Mouse (Mus musculus) spleen, adult 18-20 months (tissue): ENCODE measurements around the gene G6pdx.
A peak's percentile ranks its signal among the peaks of the same experiment; 100 is the strongest.

ENCODE experiments used
- DNase-seq, 2 experiments: peaks; one replicate each; pipeline ENCODE4 v3.0.0; 2022; ENCODE audit warnings: mixed read lengths in 2 of 2

The G6pdx gene

DNA sequence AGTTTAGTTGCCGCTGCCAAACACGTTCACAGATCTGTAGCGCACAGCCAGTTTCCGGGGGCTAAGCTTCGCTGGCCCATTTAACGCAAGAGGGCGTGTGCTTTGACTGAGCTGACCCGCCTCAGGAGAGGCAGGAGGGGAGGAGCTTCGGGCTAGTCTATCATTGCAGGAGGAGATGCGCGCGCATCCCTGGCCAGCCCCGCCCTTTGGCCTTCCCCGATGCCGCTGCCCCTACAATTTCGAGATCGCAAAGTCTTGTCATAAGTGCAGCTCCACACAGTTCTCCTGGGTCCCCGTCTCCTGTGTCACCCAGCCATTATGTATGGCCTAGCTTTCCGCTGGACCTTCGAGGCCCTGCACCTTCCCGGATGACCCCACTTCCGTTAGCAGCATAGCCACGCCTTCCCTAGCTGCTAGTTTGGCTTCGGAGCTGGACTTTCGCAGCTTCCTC, at the start of gene G6pdx:
TSS of gene G6pdx (minus strand) at position 369 of the 451 bp plus-strand sequence.
- DNase-seq: peak; percentile 84 to 86

DNA sequence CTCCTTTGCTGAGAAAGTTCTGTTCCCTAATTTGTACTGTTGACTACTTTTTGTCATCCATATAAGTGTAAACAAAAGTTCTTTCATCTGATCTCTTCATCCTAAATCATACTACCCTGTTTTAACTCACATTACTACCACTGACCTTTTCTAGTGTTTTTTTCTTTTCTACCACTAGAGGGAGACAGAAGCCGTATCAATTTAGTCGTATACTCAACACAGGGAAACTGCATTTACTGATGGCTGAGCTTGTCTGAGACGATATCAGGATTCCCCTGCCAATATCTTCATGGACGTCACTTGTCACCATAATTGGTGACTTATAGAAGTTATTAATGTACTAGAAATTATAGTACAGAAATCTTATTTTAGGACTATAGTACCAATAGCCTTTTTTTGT, 23.8 kb upstream of the G6pdx start:
- DNase-seq: no peak

DNA sequence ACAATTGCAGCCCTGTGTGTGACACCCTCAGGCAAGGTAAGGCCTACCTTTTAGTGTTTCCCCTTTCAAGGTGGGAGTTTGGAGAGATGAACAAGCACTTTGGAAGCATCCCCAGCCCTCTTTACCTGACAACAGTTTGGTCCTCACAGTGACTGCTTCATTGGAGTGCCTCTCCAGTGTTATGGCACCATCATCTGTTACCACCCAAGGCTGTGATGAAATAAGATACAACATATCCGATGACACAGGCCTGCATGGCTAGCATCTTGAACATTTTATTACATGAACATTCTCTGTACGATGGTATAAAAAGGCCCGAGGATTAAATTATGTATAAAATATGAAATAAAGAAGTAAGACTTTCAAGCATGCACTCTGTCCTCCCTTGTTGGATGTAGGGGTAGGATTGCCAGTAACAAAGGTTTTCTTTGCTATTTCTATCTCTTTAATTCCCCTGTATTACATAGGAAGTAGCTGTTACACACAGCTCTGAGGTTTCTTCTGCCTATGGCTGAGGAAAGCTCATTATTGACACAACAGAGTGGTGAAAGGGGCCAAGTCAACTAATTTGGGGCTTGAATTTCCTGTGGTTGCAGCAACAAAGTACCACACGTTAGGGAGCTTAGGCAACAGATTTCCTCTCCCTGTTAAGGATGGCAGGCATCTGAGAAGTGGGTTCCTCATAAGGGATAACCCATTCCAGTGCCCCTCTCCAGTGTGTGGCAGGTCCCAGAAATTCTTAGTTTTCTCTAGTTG, 22.3 kb upstream of the G6pdx start:
- DNase-seq: no peak

DNA sequence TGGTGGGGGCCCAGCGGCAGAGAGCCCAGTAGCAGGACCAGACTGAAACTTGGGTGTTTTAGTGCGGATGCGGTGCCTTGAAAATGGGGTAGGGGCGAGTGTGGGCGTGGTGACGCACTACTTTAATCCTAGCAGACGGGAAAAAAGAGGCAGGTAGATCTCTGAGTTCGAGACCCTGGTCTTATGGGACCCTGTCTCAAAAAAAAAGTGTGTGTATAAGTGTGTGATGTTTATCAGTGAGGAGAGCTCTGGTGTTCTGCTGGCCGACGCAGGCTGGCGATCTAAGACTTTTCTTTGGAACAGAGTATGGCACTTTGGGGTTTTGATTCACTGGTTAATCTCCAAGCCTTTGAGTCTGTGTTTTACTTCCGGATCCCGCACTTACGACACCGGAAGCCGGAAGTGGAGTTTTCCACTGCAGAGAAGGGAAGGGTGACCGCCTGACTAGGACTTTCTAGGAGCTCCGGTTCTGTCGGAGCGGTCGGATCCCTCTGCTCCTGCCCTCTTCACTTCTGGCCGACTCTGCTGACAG, 362 bp upstream of the G6pdx start:
- DNase-seq: peak; percentile 46 to 57

DNA sequence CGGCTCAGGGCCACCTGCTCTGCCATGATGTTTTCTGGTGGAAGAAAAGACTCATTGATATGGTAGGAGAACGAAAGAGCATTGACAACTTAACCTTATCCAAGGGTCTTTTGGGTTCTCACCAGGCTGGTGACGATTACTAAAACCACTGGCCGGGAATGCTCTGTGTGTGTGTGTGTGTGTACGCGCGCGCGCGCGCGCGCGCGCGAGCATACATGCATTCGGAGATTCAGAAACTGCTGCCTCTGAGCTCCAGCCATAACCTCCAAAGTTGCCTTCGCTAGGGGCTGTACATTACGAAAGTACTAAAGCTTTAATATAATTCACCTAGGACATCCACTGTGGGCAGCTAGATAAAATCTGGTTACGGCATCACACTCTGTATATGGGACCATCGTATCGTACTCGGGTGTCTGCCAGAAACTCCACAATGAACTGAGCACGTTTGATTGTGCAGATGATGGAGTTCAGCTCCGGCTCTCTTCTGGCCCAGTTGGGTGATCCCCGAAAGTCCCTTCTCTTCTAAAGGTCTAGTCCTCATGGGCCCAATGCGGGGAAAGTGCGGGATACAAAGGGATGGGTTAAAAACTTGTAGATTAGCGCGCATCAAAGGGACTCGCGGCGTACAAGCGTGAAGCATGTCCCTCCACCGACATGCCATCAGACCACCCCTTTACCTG, 708 bp downstream of the G6pdx start:
- no peak for DNase-seq

DNA sequence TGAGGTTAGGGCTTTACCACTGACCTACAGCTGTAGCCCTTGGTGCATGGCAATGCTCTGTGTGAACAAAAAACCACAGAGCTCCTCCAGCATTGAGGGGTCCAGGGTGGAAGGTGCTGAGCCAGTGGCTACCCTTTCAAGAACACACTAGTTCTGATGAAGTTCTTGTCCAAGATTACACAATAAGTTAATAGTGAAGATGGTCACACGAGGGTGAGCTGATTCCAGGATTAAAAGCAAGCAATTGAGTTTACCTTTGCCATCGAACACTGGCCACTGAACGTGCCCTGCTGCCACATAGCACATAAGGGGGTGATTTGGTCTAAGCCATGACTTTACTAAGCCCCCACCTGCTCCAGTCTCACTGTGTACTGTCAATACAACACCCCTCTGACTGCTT, 1.9 kb downstream of the G6pdx start:
- no peak for DNase-seq

DNA sequence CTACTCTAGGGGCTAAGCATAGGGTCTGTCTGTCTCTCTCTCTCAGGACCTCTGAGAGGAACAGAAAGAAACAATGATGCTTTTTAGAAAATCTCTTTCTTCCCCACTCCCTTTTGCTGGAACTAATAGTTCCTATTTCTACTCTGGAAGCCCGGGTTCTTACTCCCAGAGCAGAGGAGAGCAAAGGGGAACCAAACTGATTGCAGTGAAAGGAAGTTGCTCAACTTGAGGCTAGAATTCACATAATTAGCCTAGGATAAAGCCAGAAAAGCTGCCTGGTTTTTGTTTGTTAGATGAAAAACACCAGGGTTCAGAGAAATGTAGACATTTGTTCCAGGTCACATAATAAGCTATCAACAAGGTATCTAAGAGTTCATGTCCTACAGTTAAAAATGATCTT, 2.7 kb downstream of the G6pdx start:
- no peak for DNase-seq

DNA sequence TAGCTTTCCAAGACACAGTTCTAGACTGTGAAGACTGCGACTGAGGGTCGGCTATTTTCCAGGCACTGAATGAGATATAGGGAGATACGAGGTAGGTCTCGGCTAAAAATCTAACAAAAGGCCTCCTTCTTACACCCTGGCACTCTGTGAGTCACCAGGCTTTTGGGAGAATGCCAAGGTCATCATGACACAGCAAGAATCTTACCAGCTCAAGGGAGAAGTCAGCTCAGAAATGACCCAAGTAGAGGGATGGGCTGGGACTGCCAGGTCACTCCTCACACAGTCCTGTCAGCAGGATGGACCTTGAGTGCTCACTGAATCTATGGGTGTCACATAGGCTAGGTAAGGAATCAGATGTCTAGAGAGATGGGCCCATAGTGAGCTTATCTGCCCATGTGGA, 3.8 kb downstream of the G6pdx start:
- DNase-seq: no peak

DNA sequence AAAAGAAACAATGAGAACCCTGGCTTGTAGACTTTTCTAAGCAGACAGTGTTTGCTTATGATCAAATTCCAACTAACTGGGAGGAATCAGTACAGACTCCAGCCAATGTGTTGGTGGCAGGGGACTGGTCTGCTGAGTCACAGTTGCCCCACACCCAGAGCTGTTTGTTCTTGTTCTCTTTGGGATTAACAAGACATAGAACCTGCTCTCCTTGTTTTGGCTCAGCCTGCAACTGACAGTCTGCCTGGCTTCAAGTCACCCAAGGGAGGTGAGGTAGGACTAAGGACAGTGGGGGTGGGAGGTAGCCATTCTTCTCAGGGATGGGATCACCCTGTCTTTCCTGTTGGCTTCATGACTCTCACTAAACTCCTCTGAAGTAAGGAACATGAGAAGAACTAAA, 4.6 kb downstream of the G6pdx start:
- DNase-seq: no peak

DNA sequence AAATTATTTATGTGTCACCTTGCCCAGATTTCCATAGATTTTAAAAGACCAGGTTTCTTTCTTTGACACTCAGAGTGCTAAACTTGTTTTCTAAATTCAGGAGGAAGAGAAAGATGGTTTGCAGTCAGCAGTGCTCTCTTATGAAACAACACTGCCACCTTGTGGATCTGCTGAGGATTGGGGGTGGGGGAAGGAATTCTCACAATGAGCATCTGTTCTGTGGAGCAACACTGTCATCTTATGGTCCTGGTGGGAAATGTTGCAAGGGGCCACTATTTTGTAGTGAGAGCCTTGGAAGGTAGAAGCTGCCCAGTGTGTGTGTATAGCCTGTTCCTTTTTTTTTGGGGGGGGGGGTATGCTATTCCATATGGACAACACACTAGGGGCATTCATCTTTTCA, 15.6 kb downstream of the G6pdx start:
- peak; percentile 36 to 41 for DNase-seq

DNA sequence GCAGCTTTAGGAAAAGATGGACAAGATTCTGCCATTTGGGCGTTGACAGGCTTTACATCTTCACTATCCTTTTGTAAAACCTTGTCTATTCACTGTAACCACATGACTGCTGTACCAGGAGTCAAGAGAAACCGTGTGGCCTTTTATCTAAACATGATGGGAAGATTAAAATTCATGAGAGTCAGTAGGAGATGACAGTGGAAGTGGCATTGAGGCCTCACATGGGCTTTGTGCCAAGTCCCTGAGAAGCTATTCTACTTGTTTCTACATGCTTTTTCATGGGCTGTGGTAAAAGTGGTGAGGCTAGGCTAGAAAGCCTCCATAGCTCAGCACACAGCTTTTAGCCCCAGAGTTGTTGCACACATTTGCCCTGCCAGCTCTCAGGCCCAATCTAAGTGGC, 20.7 kb downstream of the G6pdx start:
- DNase-seq: no peak

DNA sequence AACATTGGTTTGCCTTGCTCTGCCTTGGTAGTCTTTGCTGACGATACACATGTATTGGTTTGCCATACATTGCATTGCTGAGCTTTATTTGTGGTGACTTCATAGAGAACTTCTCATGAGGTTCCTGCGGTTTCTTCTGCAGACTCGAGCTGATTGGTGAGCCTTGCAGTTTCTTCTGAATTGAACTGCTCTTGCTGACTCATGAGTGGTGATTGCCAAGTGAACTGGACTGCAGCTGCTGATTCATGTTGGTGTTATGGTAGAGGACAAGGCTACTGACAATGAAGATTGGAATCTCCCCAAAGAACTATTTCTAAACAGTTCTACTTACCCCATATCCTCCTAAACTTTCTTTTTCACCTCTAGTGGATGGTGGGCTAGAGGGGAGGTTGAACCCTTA, 28.9 kb downstream of the G6pdx start:
- DNase-seq: no peak

DNA sequence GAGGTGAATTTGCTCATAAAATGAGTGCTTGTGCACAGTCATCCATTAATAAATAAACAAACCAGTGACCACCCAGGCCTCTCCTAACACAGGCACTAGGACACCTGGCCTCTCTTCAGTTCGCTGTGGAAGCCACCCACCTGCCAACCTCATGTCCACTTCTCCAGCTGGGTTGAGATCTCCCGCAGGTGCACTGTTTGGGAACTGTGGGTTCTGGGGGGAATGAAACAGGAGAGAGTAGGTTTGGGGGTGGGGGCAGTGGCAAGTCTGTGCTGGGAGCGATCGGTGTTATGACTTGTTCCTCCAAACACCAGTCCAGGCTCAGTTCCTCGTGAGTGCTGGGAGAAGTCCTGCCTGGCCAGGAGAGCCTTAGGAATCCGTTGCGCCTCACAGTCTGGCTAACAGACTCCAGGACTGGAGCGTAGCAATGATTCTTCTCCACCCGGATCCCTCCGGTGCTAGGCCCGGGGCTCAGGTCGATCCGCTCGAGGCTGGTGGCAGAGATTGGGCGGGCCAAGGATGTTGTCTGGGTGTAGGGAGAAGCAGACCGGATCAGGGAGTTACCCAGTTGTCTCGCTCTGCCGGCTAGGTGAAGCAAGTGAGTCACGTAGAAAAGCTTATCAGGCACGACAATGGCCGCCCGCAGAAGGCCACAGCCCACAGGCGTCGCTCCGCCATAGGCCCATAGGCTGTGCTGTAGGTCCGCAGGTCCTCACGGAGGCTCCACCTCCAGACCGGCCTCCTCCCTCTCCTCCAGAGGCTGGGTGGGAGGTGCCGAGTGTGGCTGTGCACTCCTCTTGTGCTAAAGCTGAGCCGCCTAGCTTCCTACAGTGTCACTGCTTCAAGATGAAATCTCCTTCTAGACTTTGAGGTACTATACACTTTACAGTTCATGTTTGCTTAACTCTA, 36.2 kb downstream of the G6pdx start, which contains the start of the genes Fam3a and Ikbkg:
TSS of gene Fam3a (minus strand) at position 738 of the 909 bp plus-strand sequence.
TSS of gene Ikbkg (plus strand) at position 756 of the 909 bp plus-strand sequence.
- peak; percentile 69 to 76 for DNase-seq

DNA sequence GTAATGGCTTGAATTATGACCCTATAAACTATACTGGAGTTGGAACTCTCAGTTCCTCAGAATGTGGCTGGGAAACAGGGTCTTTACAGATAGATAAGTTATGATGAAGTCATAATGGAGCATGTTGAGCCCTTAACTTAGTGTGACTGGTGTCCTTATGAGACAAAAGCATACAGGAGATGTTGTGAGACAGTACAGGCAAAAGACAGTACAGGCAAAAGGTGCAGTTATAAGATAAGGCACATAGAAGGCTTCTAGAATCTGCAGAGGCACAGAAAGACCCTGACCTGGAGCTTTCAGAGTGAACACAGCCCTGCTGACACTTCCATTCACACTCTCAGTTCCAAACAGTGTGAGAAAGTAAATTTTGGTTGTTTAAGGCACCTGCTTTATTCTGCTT, 40.8 kb downstream of the G6pdx start:
- no peak for DNase-seq

DNA sequence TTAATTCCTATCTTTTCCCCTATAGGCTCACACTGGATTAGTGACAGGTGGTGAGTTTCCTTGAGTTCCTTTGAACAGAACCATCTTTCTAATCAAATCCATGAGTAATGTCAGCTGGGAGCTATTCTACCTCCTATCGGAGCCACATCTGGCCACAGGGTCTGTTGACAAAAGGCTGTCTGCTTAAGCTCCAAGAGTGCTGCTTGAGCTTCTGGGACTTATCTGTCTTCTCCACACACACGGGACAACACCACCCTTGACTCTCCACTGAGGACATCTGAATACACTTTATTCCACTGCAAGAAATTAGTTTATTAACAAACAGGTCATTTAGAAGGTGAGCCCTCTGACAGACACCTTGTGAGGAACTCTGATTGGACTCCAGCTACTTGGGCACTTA, 44.5 kb downstream of the G6pdx start:
- no peak for DNase-seq

DNA sequence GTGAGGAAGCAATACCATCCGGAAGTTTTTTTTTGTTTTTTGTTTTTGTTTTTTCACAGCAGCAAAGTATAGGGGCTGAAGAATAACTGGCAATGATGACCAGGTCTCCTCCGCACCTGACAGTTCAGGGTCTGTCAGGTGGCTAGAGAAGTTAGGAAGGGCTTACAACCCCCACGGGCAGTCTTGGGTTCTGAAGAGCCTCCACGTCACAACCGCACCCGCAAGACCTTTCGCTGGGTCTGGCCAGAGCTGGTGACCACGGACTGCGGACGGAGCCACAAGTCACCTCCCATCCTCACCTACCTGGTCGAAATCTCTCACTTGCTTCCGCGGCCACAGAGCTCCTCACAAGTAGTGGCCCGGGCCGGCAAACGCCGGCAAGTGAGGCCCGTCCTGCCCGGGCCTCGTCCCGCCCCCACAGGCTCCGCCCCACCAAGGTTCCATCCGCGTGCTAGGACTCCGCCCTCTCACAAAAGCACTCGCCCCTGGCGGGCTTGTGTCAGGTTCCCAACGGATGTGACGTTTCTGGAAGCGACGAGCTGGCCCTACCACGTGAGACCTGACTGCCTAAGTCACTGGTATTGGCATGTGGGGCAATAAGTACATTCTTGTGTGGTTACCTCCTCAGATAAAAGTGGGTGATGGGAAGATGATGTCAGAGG, 56.0 kb downstream of the G6pdx start, which contains the start of the genes Ubl4a and Slc10a3:
TSS of gene Ubl4a (minus strand) at position 331 of the 662 bp plus-strand sequence.
TSS of gene Slc10a3 (minus strand) at position 462 of the 662 bp plus-strand sequence.
- peak; percentile 83 to 84 for DNase-seq

DNA sequence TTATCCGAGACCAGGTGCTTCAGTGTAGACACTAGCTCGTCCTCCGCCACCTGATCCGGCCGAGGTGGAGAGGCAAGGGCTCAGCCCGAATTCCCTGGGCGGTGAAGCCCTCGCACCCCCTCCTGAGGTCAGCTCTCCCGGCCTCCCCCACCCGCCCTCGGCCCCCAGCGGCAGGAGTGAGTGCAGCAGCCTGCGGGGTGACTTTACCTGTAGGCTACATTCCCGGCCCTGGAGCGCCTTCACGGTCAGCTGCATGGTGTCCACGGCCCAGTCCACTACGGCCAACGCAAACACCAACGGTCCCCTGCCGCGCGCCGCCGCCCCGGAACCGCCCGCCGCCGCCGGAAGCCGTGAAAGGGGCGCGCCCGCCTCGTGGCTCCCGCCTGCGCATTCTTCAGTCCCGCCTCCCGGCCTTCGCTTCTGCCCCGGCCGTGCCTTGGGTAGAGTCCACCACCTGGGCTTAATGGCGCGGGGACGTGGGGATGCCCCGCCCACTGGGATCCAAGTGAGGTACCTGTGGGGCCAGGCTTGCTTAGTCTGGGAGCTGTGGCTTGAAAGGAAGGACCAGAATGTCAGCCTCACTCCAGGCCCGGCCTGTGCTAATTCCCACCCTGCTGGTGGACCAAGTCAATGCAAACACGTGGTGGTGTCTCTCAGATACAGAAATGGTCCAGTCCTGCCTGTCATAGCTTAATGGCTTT, 60.6 kb downstream of the G6pdx start:
- DNase-seq: peak; percentile 60 to 70

DNA sequence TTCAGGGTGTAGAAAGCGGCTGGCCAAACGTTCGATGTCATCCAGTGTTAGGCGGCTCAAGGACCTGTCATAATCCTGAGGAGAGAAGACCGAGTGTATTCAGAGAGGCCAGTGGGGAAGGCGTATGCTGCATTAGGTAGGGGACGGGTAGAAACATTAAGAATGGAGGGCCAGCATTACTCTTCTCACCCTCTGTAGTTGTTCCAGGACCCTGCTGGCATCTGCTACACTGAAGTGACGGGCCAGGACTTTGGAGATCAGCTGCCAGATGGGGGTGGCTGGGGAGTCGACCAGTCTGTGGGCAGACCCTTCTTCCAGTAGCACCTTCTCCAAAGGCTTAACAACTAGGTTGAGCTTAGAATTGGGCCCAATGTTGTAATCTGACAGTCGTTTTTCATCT, 61.5 kb downstream of the G6pdx start:
- no peak for DNase-seq
